Mouse (Mus musculus) adrenal gland, postnatal 25 days (tissue): ENCODE data around the gene Sltm. TPM values are rescaled to one million over a fixed set of nuclear protein-coding genes. Genes with fewer than 3 reads are reported as not detected.
A peak's percentile ranks its signal among the peaks of the same experiment; 100 is the strongest.
"Not testable (repeated sequence)": the region's sequence is repeated elsewhere in the genome, so short reads cannot be mapped to it uniquely, and the experiment has no call there.

Source experiments
- DNase-seq: peaks from one replicate; pipeline ENCODE4 v3.0.0; 2021; ENCODE audit warnings: mixed read lengths
- total RNA-seq: library from RNA; stranded (reverse); gene quantifications from 2 replicates; pipeline ENCODE4 v1.2.3, GENCODE M21; 2021

Sltm gene
- total RNA-seq, 1 experiment from 2014 or later, result 39.1 TPM

- no peak for DNase-seq
These were observed 9.0 kb downstream of the Sltm start for GRCm38 (mm10) chr9:70551524-70551923.

- DNase-seq, result not testable (repeated sequence)
These were observed 9.7 kb downstream of the Sltm start for GRCm38 (mm10) chr9:70552233-70552632.

GRCm38 (mm10) chr9:70555431-70555830 is 12.9 kb downstream of the Sltm start:
- no peak for DNase-seq

- DNase-seq, result no peak
These were observed 14.2 kb downstream of the Sltm start for GRCm38 (mm10) chr9:70556796-70557195.

- DNase-seq, result no peak
These were observed 20.3 kb downstream of the Sltm start for GRCm38 (mm10) chr9:70562825-70563224.

GRCm38 (mm10) chr9:70567651-70568050 is 25.1 kb downstream of the Sltm start:
- DNase-seq, result no peak

GRCm38 (mm10) chr9:70570351-70570750 is 27.8 kb downstream of the Sltm start:
- DNase-seq, result no peak

- no peak for DNase-seq
These were observed 35.6 kb downstream of the Sltm start for GRCm38 (mm10) chr9:70578123-70578522.

- DNase-seq, result no peak
These were observed 38.4 kb downstream of the Sltm start for GRCm38 (mm10) chr9:70580956-70581355.

- no peak for DNase-seq
These were observed 42.1 kb downstream of the Sltm start for GRCm38 (mm10) chr9:70584641-70585040.

GRCm38 (mm10) chr9:70585172-70585571 is 42.6 kb downstream of the Sltm start:
- DNase-seq, result no peak

- DNase-seq, result no peak
These were observed 44.6 kb downstream of the Sltm start for GRCm38 (mm10) chr9:70587171-70587570.

GRCm38 (mm10) chr9:70590775-70591174 is 48.2 kb downstream of the Sltm start:
- no peak for DNase-seq

GRCm38 (mm10) chr9:70591486-70591885 is 48.9 kb downstream of the Sltm start:
- DNase-seq, result no peak

GRCm38 (mm10) chr9:70598271-70598670 is 55.7 kb downstream of the Sltm start:
- no peak for DNase-seq

GRCm38 (mm10) chr9:70602186-70602845 is 59.8 kb downstream of the Sltm start:
- DNase-seq, result peak; percentile 16

- no peak for DNase-seq
These were observed 68.6 kb downstream of the Sltm start for GRCm38 (mm10) chr9:70611026-70611673.

GRCm38 (mm10) chr9:70629711-70630110 is 87.2 kb downstream of the Sltm start:
- DNase-seq, result no peak

GRCm38 (mm10) chr9:70631665-70632064 is 89.1 kb downstream of the Sltm start:
- DNase-seq, result no peak

- no peak for DNase-seq
These were observed 94.2 kb downstream of the Sltm start for GRCm38 (mm10) chr9:70636748-70637147.
